Comparison of ENCODE assay signal across 8 mouse cellular contexts in the genomic region with DNA sequence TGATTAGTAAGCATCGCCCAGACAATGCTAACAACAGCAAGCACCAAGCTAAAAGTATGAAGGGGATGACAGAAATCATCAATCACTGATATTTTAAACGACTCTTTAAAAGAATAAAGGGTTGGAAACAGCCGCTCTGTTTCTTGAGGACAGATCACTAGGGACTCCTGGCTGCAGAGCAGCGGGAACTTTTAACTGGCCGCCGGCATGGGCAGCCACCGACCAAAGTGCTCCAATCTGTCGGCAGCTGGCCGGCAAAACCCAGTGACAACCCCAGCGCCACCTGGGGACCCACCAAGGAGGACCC. TPM values are rescaled to one million over a fixed set of nuclear protein-coding genes. Genes with fewer than 3 reads are reported as not detected.
A peak's percentile ranks its signal among the peaks of the same experiment; 100 is the strongest.
DNase-seq lines count a peak whose midpoint lies in the region; ATAC-seq lines count a peak whose summit lies in the region.

No protein-coding gene starts in this region.

- peaks cover 17% of the 10 kb centered on the region for H3K4me1 ChIP-seq in limb, embryonic 13.5 days
- peaks cover 10% of the 10 kb centered on the region; the same call in 1 of the 2 replicates for H3K4me1 ChIP-seq in stomach, embryonic 14.5 days (ENCODE audit: control insufficient read depth, insufficient read depth, low read length)

- H3K4me3 ChIP-seq in limb, embryonic 13.5 days: peak overlapping the region; percentile 56
- H3K4me3 ChIP-seq in stomach, embryonic 14.5 days (ENCODE audit: low read depth, low read length): peak overlapping the region; percentile 52

- no peaks in the 10 kb centered on the region for H3K9me3 ChIP-seq in limb, embryonic 13.5 days
- H3K9me3 ChIP-seq in stomach, embryonic 14.5 days (ENCODE audit: control insufficient read depth, low read depth, low read length): no peaks in the 10 kb centered on the region

- DNase-seq in cerebellum, postnatal 25 days: peak; percentile 66 to 73
- DNase-seq in cerebellum, adult 8-10 months: no peak
- peak; percentile 5 for DNase-seq in ovary, postnatal 36 days (ENCODE audit: low spot score)
- no peak for DNase-seq in ovary, adult 18-20 months (ENCODE audit: low spot score)
- DNase-seq in layer of hippocampus, adult 18-20 months (ENCODE audit: low spot score in 2 of 2): no peak
- DNase-seq in ovary, postnatal 14 days (ENCODE audit: low spot score): no peak

- 1% methylated on average over 10 of the region's 10 CpGs for WGBS in limb, embryonic 13.5 days
- 0% methylated on average over 10 of the region's 10 CpGs for WGBS in stomach, embryonic 14.5 days

- H3K27me3 ChIP-seq in limb, embryonic 13.5 days: peaks cover 84% of the 10 kb centered on the region
- peaks cover 59% of the 10 kb centered on the region for H3K27me3 ChIP-seq in stomach, embryonic 14.5 days (ENCODE audit: control insufficient read depth, insufficient read depth, low read length)

- no peak for ATAC-seq in limb, embryonic 13.5 days (ENCODE audit: low FRiP score, low read depth)
- no peak for ATAC-seq in stomach, embryonic 14.5 days (ENCODE audit: insufficient number of reproducible peaks, insufficient read depth, low FRiP score, low read depth)

- H3K9ac ChIP-seq in limb, embryonic 13.5 days: no peak overlapping the region
- no peak overlapping the region for H3K9ac ChIP-seq in stomach, embryonic 14.5 days (replicated peaks; ENCODE audit: low read depth, low read length)

- no peak overlapping the region for H3K27ac ChIP-seq in limb, embryonic 13.5 days
- no peak overlapping the region for H3K27ac ChIP-seq in stomach, embryonic 14.5 days (ENCODE audit: low read length)

- H3K4me2 ChIP-seq in limb, embryonic 13.5 days (replicated peaks): peak overlapping the region; percentile 94
- peak overlapping the region; percentile 97 for H3K4me2 ChIP-seq in stomach, embryonic 14.5 days (replicated peaks; ENCODE audit: low read depth, low read length)

- H3K36me3 ChIP-seq in limb, embryonic 13.5 days: no peaks in the 10 kb centered on the region
- H3K36me3 ChIP-seq in stomach, embryonic 14.5 days (ENCODE audit: control insufficient read depth, insufficient read depth, low read length): no peaks in the 10 kb centered on the region

RNA-seq across cellular contexts. Expression of a gene that starts 1.0 kb away (rescaled TPM):
- polyA plus RNA-seq in limb, embryonic 13.5 days (2015; fragmentation: Nextera tagmentation; extraction: Ambion mirVana): 2.2 and 2.3 TPM in 2 replicates
- 5.2 and 5.9 TPM in 2 replicates for polyA plus RNA-seq in stomach, embryonic 14.5 days (2014; fragmentation: Nextera tagmentation; extraction: Ambion mirVana)
- total RNA-seq in layer of hippocampus, adult 18-20 months (2021): 10 to 100 TPM; 40.9 to 44.7 TPM

Comparison
In these comparisons a context has a peak if more than half of its experiments do, and no peak if none do; other contexts are left out.
1. DNase-seq: peak in cerebellum, postnatal 25 days (2 of 2) and ovary, postnatal 36 days (single experiment); none in cerebellum, adult 8-10 months (single experiment), ovary, adult 18-20 months (single experiment), layer of hippocampus, adult 18-20 months (0 of 2) and ovary, postnatal 14 days (single experiment).